Mouse (Mus musculus): Measurements from ENCODE around the gene Nrtn. TPM values are rescaled to one million over a fixed set of nuclear protein-coding genes. Genes with fewer than 3 reads are reported as not detected.

Nrtn gene
- polyA plus RNA-seq, 2 experiments from 2014 or later, result not detected

DNA sequence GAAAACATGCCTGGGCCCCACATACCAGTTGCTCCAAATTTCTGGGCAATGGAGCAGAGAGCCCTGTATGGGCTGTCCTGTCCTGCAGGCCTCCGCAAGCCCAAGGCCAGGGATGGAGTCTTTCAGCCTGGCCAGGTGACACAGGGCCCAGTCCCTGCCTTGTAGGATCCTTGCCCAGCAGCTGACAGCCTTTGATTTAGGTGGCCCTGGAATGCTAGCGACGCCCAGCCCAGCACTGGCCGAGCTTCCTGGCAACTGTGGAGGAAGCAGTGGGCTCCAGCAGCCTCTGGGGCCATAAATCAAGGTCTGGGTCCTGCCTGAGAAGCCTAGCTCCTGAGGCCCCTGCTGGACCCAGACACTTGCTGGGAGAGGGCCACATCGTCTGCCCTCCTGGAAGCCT lies 34.9 kb downstream of the Nrtn start:
- no peak for ATAC-seq

DNA sequence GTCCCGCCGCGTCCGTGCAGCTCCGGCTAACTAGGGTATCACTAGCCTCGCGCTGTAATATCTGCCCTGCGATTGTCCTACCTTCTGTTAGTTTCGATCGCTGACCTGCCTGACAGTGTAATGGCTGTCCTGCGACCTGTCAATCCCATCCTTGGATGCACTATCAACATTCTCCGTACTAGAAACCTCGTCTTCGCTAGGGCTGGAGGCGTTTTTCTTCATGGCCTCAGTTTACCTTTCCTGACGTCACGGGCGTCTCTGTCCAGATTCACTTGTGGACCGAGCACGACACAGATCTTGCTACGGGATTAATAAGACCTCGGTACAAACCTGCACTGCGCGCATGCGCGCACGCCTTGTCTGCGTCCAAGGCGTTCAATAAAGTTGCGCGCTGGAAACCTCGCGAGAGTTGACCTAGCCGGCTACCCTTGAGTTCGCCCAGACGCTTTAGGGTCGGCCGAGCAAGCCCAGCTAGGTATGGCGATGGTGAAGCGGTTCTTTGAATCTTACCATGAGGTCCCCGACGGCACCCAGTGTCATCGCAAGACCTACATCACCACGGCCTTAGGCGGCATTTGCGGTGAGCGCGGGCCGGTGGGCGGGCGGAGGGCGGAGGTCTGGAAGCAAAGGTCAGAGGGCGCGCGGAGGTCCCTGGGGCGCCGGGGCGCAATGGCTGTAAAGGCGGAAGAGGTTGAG lies 39.8 kb downstream of the Nrtn start, which contains the start of the genes Ndufa11 and Vmac:
Gene Ndufa11, plus strand, starts transcription at position 405 of the 696 bp plus-strand sequence.
Gene Vmac, minus strand, starts transcription at position 660 of the 696 bp plus-strand sequence.
- ATAC-seq, result peak; percentile 32

- peak; percentile 91 for ATAC-seq
These were observed 40.5 kb downstream of the Nrtn start for GRCm38 (mm10) chr17:56716655-56717362.

- ATAC-seq, result no peak
These were observed 41.2 kb downstream of the Nrtn start for GRCm38 (mm10) chr17:56715914-56716654.

DNA sequence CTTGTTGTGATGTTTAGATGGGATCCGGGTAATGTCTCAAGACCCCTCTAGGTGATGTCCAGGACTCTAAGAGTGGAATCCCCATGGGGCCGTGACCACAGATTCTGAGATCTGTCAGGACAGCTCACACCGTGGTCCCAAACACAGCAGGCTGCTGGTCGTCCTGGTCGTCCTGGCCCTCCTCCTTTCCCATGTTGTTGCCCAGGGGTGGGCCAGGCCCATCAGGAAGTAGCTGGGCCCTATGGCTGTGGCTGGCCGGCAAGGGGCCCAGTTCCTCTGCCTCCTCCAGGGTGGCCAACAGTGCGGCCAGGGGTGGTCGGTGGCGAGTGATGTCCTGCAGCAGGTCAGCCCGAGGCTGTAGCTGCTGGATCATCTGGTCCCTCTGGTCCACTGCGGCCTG lies 42.0 kb downstream of the Nrtn start:
- no peak for ATAC-seq

DNA sequence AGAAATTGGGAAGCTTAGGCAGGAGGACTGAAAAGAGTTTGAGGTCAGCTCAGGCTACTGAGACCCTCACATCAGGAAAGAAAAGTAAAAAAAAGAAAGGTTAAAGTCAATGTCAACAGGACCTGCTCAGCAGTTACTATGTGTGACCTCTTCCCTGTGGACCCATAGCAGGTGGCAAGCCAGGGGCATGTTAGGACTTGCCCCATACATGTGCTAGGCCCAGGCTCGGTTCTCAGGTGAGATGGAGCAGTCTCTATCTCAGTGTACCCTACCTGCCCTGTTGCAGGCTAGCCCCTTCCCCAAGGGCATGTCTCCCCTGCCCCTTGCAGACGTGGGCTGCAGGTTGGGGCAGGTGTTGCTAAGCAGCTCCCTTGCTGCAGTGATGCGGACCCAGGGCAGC lies 47.6 kb downstream of the Nrtn start:
- no peak for ATAC-seq

GRCm38 (mm10) chr17:56708692-56709091 lies 48.6 kb downstream of the Nrtn start:
- ATAC-seq, result no peak

GRCm38 (mm10) chr17:56706515-56706914 lies 50.8 kb downstream of the Nrtn start:
- ATAC-seq, result no peak

DNA sequence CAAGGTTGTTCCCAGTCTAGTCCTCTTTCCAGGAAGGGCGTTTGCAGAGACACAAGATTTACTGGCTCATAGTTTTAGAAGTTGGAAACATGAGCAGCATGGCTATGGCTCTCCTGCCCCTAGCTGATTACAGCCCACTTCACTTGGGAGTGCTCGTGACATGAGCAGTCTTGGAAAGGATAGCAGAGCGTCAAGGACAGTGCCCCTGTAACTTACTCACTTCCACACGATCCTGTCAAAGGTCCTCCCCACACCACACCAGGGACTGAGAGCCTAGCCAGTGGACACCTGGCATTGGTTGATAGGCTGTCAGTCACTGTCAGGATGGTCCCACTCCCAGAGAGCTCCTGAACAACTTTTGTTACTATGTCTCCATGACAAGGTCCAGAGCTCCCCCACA lies 54.3 kb downstream of the Nrtn start:
- ATAC-seq, result no peak

Other genes starting within 250 kb of the Nrtn start
- not detected for gene Znrf4, start 245.1 kb downstream of the Nrtn start, polyA plus RNA-seq (2017; shearing (Covaris generic))
- gene Gm20219, start 203.1 kb downstream of the Nrtn start, polyA plus RNA-seq (2017; shearing (Covaris generic)), result 1 to 10 TPM; 1.4 to 2.4 TPM
- gene Safb2, start 172.9 kb downstream of the Nrtn start, polyA plus RNA-seq (2017; shearing (Covaris generic)), result 10 to 100 TPM; 39.6 to 40.2 TPM
- 10 to 100 TPM; 34.0 to 45.4 TPM for gene Safb, start 172.7 kb downstream of the Nrtn start, polyA plus RNA-seq (2017; shearing (Covaris generic))
- gene 2410015M20Rik, start 147.8 kb downstream of the Nrtn start, polyA plus RNA-seq (2017; shearing (Covaris generic)), result 100 to 1,000 TPM; 272 to 317 TPM
- 1,000 to 10,000 TPM; 4,432 to 4,869 TPM for gene Rpl36, start 144.1 kb downstream of the Nrtn start, polyA plus RNA-seq (2017; shearing (Covaris generic))
- 1 to 10 TPM; 7.0 to 8.0 TPM for gene Lonp1, start 130.6 kb downstream of the Nrtn start, polyA plus RNA-seq (2017; shearing (Covaris generic))
- 1 to 10 TPM in 1 of 2 experiments, under 1 TPM in 1; 0.87 to 1.0 TPM for gene Catsperd, start 129.4 kb downstream of the Nrtn start, polyA plus RNA-seq (2017; shearing (Covaris generic))
- 10 to 100 TPM; 40.5 to 56.7 TPM for gene Ranbp3, start 84.2 kb downstream of the Nrtn start, polyA plus RNA-seq (2017; shearing (Covaris generic))
- gene Ndufa11, start 39.8 kb downstream of the Nrtn start, polyA plus RNA-seq (2017; shearing (Covaris generic)), result 100 to 1,000 TPM; 272 to 279 TPM
- 1 to 10 TPM; 6.0 TPM for gene Vmac, start 39.5 kb downstream of the Nrtn start, polyA plus RNA-seq (2017; shearing (Covaris generic))
- gene Dus3l, start 7.2 kb upstream of the Nrtn start, polyA plus RNA-seq (2017; shearing (Covaris generic)), result 10 to 100 TPM; 24.3 to 32.7 TPM
- under 1 TPM; 0.33 to 0.74 TPM for gene Prr22, start 12.7 kb upstream of the Nrtn start, polyA plus RNA-seq (2017; shearing (Covaris generic))
- gene Rfx2, start 73.5 kb upstream of the Nrtn start, polyA plus RNA-seq (2017; shearing (Covaris generic)), result 1 to 10 TPM; 1.4 to 1.9 TPM
- under 1 TPM in 1 of 2 experiments, not detected in 1; 0.21 TPM for gene Acsbg2, start 116.9 kb upstream of the Nrtn start, polyA plus RNA-seq (2017; shearing (Covaris generic))
- gene 1700061G19Rik, start 117.9 kb upstream of the Nrtn start, polyA plus RNA-seq (2017; shearing (Covaris generic)), result under 1 TPM; 0.28 to 0.37 TPM
- gene Mllt1, start 177.9 kb upstream of the Nrtn start, polyA plus RNA-seq (2017; shearing (Covaris generic)), result 1 to 10 TPM; 4.6 to 6.4 TPM
- gene Acer1, start 224.6 kb upstream of the Nrtn start, polyA plus RNA-seq (2017; shearing (Covaris generic)), result not detected
- 10 to 100 TPM; 79.3 to 85.4 TPM for gene Clpp, start 232.8 kb upstream of the Nrtn start, polyA plus RNA-seq (2017; shearing (Covaris generic))
- 10 to 100 TPM; 22.6 to 26.9 TPM for gene Alkbh7, start 239.8 kb upstream of the Nrtn start, polyA plus RNA-seq (2017; shearing (Covaris generic))
- gene Pspn, start 242.5 kb upstream of the Nrtn start, polyA plus RNA-seq (2017; shearing (Covaris generic)), result not detected